Mouse (Mus musculus): ENCODE data around the gene Fermt3. TPM values are rescaled to one million over a fixed set of nuclear protein-coding genes. Genes with fewer than 3 reads are reported as not detected.

The Fermt3 gene
- polyA plus RNA-seq, 1 experiment from 2014 or later: 3.0 TPM

GRCm38 (mm10) chr19:6954046-6954445 lies 65.2 kb downstream of the Fermt3 start:
- Histone ChIP-seq H3K9me3 (ENCODE audit: control insufficient read depth, low read length) (no peaks in the 10 kb centered on the region), H3K4me3 (replicated peaks; ENCODE audit: low read depth, low read length) (no peak overlapping the region), H3K9ac (replicated peaks; ENCODE audit: low read length) (no peak overlapping the region), H3K27me3 (ENCODE audit: control insufficient read depth, insufficient read depth, low read length) (no peaks in the 10 kb centered on the region), H3K36me3 (ENCODE audit: control insufficient read depth, insufficient read depth, low read length) (0 out of 2 replicates have a peak, but pooled peaks cover 4% of the 10 kb centered on the region), H3K4me2 (ENCODE audit: low read length) (no peak overlapping the region), H3K4me1 (ENCODE audit: control insufficient read depth, insufficient read depth, low read length) (peaks cover 20% of the 10 kb centered on the region), H3K27ac (replicated peaks; ENCODE audit: low read depth, low read length) (no peak overlapping the region)
- 60% methylated on average over 9 of the region's 9 CpGs for whole genome bisulfite sequencing
- DNase-seq (no peak), ATAC-seq (ENCODE audit: low FRiP score, low TSS enrichment) (no peak)

GRCm38 (mm10) chr19:6952712-6953037 lies 66.6 kb downstream of the Fermt3 start:
- ATAC-seq (ENCODE audit: low FRiP score, low TSS enrichment) (no peak), DNase-seq (no peak)
- 0 out of 2 replicates have a peak, but pooled peaks cover 6% of the 10 kb centered on the region for H3K36me3 ChIP-seq (ENCODE audit: control insufficient read depth, insufficient read depth, low read length)
- no peak overlapping the region; the same call in 1 of the 2 replicates for H3K4me3 ChIP-seq (replicated peaks; ENCODE audit: low read depth, low read length)
- H3K9me3 ChIP-seq (ENCODE audit: control insufficient read depth, low read length): no peaks in the 10 kb centered on the region
- peaks cover 20% of the 10 kb centered on the region for H3K4me1 ChIP-seq (ENCODE audit: control insufficient read depth, insufficient read depth, low read length)
- WGBS: 34% methylated on average over 3 of the region's 3 CpGs
- peak overlapping the region; percentile 97 for H3K4me2 ChIP-seq (ENCODE audit: low read length)
- H3K27ac ChIP-seq (replicated peaks; ENCODE audit: low read depth, low read length): peak overlapping the region; percentile 84
- peak overlapping the region; percentile 69; the same call in 1 of the 2 replicates for H3K9ac ChIP-seq (replicated peaks; ENCODE audit: low read length)
- no peaks in the 10 kb centered on the region for H3K27me3 ChIP-seq (ENCODE audit: control insufficient read depth, insufficient read depth, low read length)

GRCm38 (mm10) chr19:6951994-6952711 lies 67.1 kb downstream of the Fermt3 start:
- peak overlapping the region; percentile 69 for H3K9ac ChIP-seq (replicated peaks; ENCODE audit: low read length)
- peaks cover 20% of the 10 kb centered on the region for H3K4me1 ChIP-seq (ENCODE audit: control insufficient read depth, insufficient read depth, low read length)
- peak overlapping the region; percentile 97 for H3K4me2 ChIP-seq (ENCODE audit: low read length)
- H3K9me3 ChIP-seq (ENCODE audit: control insufficient read depth, low read length): no peaks in the 10 kb centered on the region
- H3K27ac ChIP-seq (replicated peaks; ENCODE audit: low read depth, low read length): peak overlapping the region; percentile 84
- H3K36me3 ChIP-seq (ENCODE audit: control insufficient read depth, insufficient read depth, low read length): 0 out of 2 replicates have a peak, but pooled peaks cover 6% of the 10 kb centered on the region
- peak; percentile 67 for DNase-seq
- 3% methylated on average over 31 of the region's 31 CpGs for WGBS
- H3K27me3 ChIP-seq (ENCODE audit: control insufficient read depth, insufficient read depth, low read length): no peaks in the 10 kb centered on the region
- H3K4me3 ChIP-seq (replicated peaks; ENCODE audit: low read depth, low read length): peak overlapping the region; percentile 50
- ATAC-seq (ENCODE audit: low FRiP score, low TSS enrichment): peak; percentile 17; the same call in 1 of the 2 replicates

GRCm38 (mm10) chr19:6951381-6951968 lies 67.8 kb downstream of the Fermt3 start:
- H3K4me2 ChIP-seq (ENCODE audit: low read length): peak overlapping the region; percentile 97
- peak overlapping the region; percentile 84 for H3K27ac ChIP-seq (replicated peaks; ENCODE audit: low read depth, low read length)
- peak; percentile 79 for ATAC-seq (ENCODE audit: low FRiP score, low TSS enrichment)
- H3K36me3 ChIP-seq (ENCODE audit: control insufficient read depth, insufficient read depth, low read length): 0 out of 2 replicates have a peak, but pooled peaks cover 6% of the 10 kb centered on the region
- H3K4me1 ChIP-seq (ENCODE audit: control insufficient read depth, insufficient read depth, low read length): peaks cover 20% of the 10 kb centered on the region
- peak overlapping the region; percentile 69 for H3K9ac ChIP-seq (replicated peaks; ENCODE audit: low read length)
- no peaks in the 10 kb centered on the region for H3K27me3 ChIP-seq (ENCODE audit: control insufficient read depth, insufficient read depth, low read length)
- WGBS: under 1% methylated on average over 35 of the region's 35 CpGs
- H3K9me3 ChIP-seq (ENCODE audit: control insufficient read depth, low read length): no peaks in the 10 kb centered on the region
- DNase-seq: peak; percentile 95
- H3K4me3 ChIP-seq (replicated peaks; ENCODE audit: low read depth, low read length): peak overlapping the region; percentile 50

GRCm38 (mm10) chr19:6950613-6951153 lies 68.6 kb downstream of the Fermt3 start:
- peak overlapping the region; percentile 84 for H3K27ac ChIP-seq (replicated peaks; ENCODE audit: low read depth, low read length)
- H3K4me3 ChIP-seq (replicated peaks; ENCODE audit: low read depth, low read length): peak overlapping the region; percentile 50
- H3K4me1 ChIP-seq (ENCODE audit: control insufficient read depth, insufficient read depth, low read length): peaks cover 20% of the 10 kb centered on the region
- under 1% methylated on average over 28 of the region's 28 CpGs for WGBS
- H3K27me3 ChIP-seq (ENCODE audit: control insufficient read depth, insufficient read depth, low read length): no peaks in the 10 kb centered on the region
- peaks cover 10% of the 10 kb centered on the region for H3K36me3 ChIP-seq (ENCODE audit: control insufficient read depth, insufficient read depth, low read length)
- H3K4me2 ChIP-seq (ENCODE audit: low read length): peak overlapping the region; percentile 97
- no peaks in the 10 kb centered on the region for H3K9me3 ChIP-seq (ENCODE audit: control insufficient read depth, low read length)
- ATAC-seq (ENCODE audit: low FRiP score, low TSS enrichment) (peak; percentile 43), DNase-seq (peak; percentile 83)
- peak overlapping the region; percentile 69 for H3K9ac ChIP-seq (replicated peaks; ENCODE audit: low read length)

GRCm38 (mm10) chr19:6949951-6950350 lies 69.3 kb downstream of the Fermt3 start:
- H3K4me3 ChIP-seq (replicated peaks; ENCODE audit: low read depth, low read length): peak overlapping the region; percentile 50
- ATAC-seq (ENCODE audit: low FRiP score, low TSS enrichment) (no peak), DNase-seq (no peak)
- peaks cover 20% of the 10 kb centered on the region for H3K4me1 ChIP-seq (ENCODE audit: control insufficient read depth, insufficient read depth, low read length)
- H3K36me3 ChIP-seq (ENCODE audit: control insufficient read depth, insufficient read depth, low read length): peaks cover 10% of the 10 kb centered on the region
- H3K4me2 ChIP-seq (ENCODE audit: low read length): peak overlapping the region; percentile 97
- H3K9me3 ChIP-seq (ENCODE audit: control insufficient read depth, low read length): no peaks in the 10 kb centered on the region
- WGBS: 46% methylated on average over 5 of the region's 5 CpGs
- H3K9ac ChIP-seq (replicated peaks; ENCODE audit: low read length): peak overlapping the region; percentile 69
- H3K27me3 ChIP-seq (ENCODE audit: control insufficient read depth, insufficient read depth, low read length): no peaks in the 10 kb centered on the region
- 0 out of 2 replicates have a peak overlapping the region, but pooled peaks have one; percentile 84 for H3K27ac ChIP-seq (replicated peaks; ENCODE audit: low read depth, low read length)

- ATAC-seq (ENCODE audit: low FRiP score, low TSS enrichment): no peak
- H3K4me3 ChIP-seq (replicated peaks; ENCODE audit: low read depth, low read length): no peak overlapping the region
- DNase-seq: no peak
- H3K9ac ChIP-seq (replicated peaks; ENCODE audit: low read length): no peak overlapping the region
- WGBS: 90% methylated on average over 5 of the region's 5 CpGs
- peak overlapping the region; percentile 97 for H3K4me2 ChIP-seq (ENCODE audit: low read length)
- H3K36me3 ChIP-seq (ENCODE audit: control insufficient read depth, insufficient read depth, low read length): peaks cover 10% of the 10 kb centered on the region
- H3K27me3 ChIP-seq (ENCODE audit: control insufficient read depth, insufficient read depth, low read length): no peaks in the 10 kb centered on the region
- no peaks in the 10 kb centered on the region for H3K9me3 ChIP-seq (ENCODE audit: control insufficient read depth, low read length)
- no peak overlapping the region for H3K27ac ChIP-seq (replicated peaks; ENCODE audit: low read depth, low read length)
- peaks cover 20% of the 10 kb centered on the region for H3K4me1 ChIP-seq (ENCODE audit: control insufficient read depth, insufficient read depth, low read length)
These were observed 69.7 kb downstream of the Fermt3 start for GRCm38 (mm10) chr19:6949532-6949931.

All from midbrain, embryonic 14.5 days (tissue).